Mouse (Mus musculus): ENCODE measurements around the gene Tdrd6.

DNA sequence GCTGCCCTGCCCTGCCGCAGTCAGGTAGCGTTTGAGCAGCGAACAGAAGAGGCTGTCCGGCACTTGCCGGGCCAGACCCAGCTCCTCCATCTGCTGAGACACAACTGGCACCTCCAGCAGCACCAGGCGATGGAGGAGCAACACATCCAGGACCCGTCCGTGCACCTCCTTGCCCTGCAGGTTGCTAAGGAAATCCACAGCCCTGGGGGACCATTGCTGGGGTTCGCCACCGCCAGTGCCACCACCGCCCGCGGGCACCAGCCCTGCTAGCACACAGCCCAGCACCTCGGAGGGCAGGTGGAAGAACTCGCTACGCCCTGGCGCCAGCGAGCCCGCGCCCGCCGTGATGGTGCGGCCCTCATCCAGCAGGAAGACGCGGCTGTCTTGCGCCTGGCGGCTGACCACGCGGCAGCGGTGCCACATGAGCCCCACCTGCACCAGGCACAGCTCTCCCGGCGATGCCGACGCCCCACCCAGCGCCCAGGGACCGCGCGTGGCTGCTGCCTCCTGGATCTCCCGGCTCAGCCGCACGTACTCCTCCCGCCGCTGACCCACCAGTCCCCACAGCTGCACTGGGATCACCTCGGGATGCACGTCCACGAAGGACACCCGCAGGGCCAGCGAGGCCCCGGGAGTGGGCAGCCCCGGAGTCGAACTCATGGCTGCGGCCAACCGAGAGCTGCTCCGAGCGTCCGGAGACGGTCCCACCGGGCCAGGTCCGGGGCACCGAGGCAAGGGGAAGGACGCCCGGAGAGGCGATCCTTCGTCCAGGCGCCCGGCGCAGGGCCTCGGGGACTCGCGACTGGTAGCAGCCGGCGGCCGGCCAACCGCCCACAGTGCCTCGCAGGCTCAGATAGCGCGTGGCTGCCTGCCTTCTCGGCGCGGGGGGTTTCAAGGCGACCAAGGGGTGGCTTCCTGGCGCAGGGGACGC is at the start of gene Tdrd6:
- TF ChIP-seq EP300 (IDR thresholded peaks at IDR 0.05; ENCODE audit: low read depth) (no peak), CTCF (IDR thresholded peaks at IDR 0.05; ENCODE audit: low read depth) (no peak)

Measured in liver, postnatal 0 days (tissue).